Mouse (Mus musculus): ENCODE data around the gene Fem1a. TPM values are rescaled to one million over a fixed set of nuclear protein-coding genes. Genes with fewer than 3 reads are reported as not detected.

Gene Fem1a
- polyA plus RNA-seq, 1 experiment = 9.5 TPM

- Histone ChIP-seq H3K27me3 (replicated peaks) (peaks cover 2% of the 10 kb centered on the region), H3K4me3 (replicated peaks) (no peak within 1 kb of the TSS), H3K36me3 (replicated peaks; ENCODE audit: low read length) (no peaks in the 10 kb centered on the region), H3K9me3 (no peaks in the 10 kb centered on the region), H3K4me1 (peaks cover 35% of the 10 kb centered on the region)
- no peak for TF ChIP-seq GATA1 (IDR thresholded peaks at IDR 0.05; ENCODE audit: borderline replicate concordance, low read length)
- TF ChIP-seq FLI1 (IDR thresholded peaks at IDR 0.05; ENCODE audit: low read length) = no peak
Measured at GRCm38 (mm10) chr17:56300186-56300585, 43.6 kb downstream of the Fem1a start, which contains the start of gene Arrdc5. Gene Arrdc5, minus strand, starts transcription at chr17:56300286.

- Histone ChIP-seq H3K4me3 (replicated peaks) (peak overlapping the region; percentile 59), H3K36me3 (replicated peaks; ENCODE audit: low read length) (peaks cover 20% of the 10 kb centered on the region), H3K4me1 (peaks cover 48% of the 10 kb centered on the region), H3K27me3 (replicated peaks) (peaks cover 2% of the 10 kb centered on the region), H3K9me3 (no peaks in the 10 kb centered on the region)
- TF ChIP-seq GATA1 (IDR thresholded peaks at IDR 0.05; ENCODE audit: borderline replicate concordance, low read length) (no peak), FLI1 (IDR thresholded peaks at IDR 0.05; ENCODE audit: low read length) (no peak)
Measured at GRCm38 (mm10) chr17:56302363-56302996, 45.9 kb downstream of the Fem1a start.

GRCm38 (mm10) chr17:56303160-56303846, 46.7 kb downstream of the Fem1a start, which contains the start of gene Uhrf1:
Gene Uhrf1, plus strand, starts transcription at chr17:56303321.
- TF ChIP-seq FLI1 (IDR thresholded peaks at IDR 0.05; ENCODE audit: low read length) = no peak; the same call in 1 of the 2 replicates
- TF ChIP-seq GATA1 (IDR thresholded peaks at IDR 0.05; ENCODE audit: borderline replicate concordance, low read length) = no peak
- Histone ChIP-seq H3K9me3 (no peaks in the 10 kb centered on the region), H3K4me3 (replicated peaks) (peak within 1 kb of the TSS; percentile 95), H3K36me3 (replicated peaks; ENCODE audit: low read length) (peaks cover 28% of the 10 kb centered on the region), H3K4me1 (peaks cover 57% of the 10 kb centered on the region), H3K27me3 (replicated peaks) (peaks cover 2% of the 10 kb centered on the region)

GRCm38 (mm10) chr17:56303847-56304586, 47.4 kb downstream of the Fem1a start:
- H3K4me3 ChIP-seq (replicated peaks) = peak overlapping the region; percentile 95
- peaks cover 61% of the 10 kb centered on the region for H3K4me1 ChIP-seq
- peaks cover 2% of the 10 kb centered on the region for H3K27me3 ChIP-seq (replicated peaks)
- H3K36me3 ChIP-seq (replicated peaks; ENCODE audit: low read length) = peaks cover 35% of the 10 kb centered on the region
- TF ChIP-seq GATA1 (IDR thresholded peaks at IDR 0.05; ENCODE audit: borderline replicate concordance, low read length) = no peak
- TF ChIP-seq FLI1 (IDR thresholded peaks at IDR 0.05; ENCODE audit: low read length) = peak; percentile 82; the same call in 1 of the 2 replicates
- H3K9me3 ChIP-seq = no peaks in the 10 kb centered on the region

GRCm38 (mm10) chr17:56304718-56305117, 48.1 kb downstream of the Fem1a start:
- Histone ChIP-seq H3K36me3 (replicated peaks; ENCODE audit: low read length) (peaks cover 42% of the 10 kb centered on the region), H3K27me3 (replicated peaks) (peaks cover 2% of the 10 kb centered on the region), H3K9me3 (no peaks in the 10 kb centered on the region), H3K4me3 (replicated peaks) (peak overlapping the region; percentile 95), H3K4me1 (peaks cover 64% of the 10 kb centered on the region)
- TF ChIP-seq FLI1 (IDR thresholded peaks at IDR 0.05; ENCODE audit: low read length) (no peak), GATA1 (IDR thresholded peaks at IDR 0.05; ENCODE audit: borderline replicate concordance, low read length) (no peak)

GRCm38 (mm10) chr17:56305156-56305555, 48.5 kb downstream of the Fem1a start:
- H3K27me3 ChIP-seq (replicated peaks) = peaks cover under 1% of the 10 kb centered on the region
- TF ChIP-seq FLI1 (IDR thresholded peaks at IDR 0.05; ENCODE audit: low read length) (no peak), GATA1 (IDR thresholded peaks at IDR 0.05; ENCODE audit: borderline replicate concordance, low read length) (no peak)
- H3K9me3 ChIP-seq = no peaks in the 10 kb centered on the region
- H3K4me1 ChIP-seq = peaks cover 64% of the 10 kb centered on the region
- H3K36me3 ChIP-seq (replicated peaks; ENCODE audit: low read length) = peaks cover 46% of the 10 kb centered on the region
- peak overlapping the region; percentile 95 for H3K4me3 ChIP-seq (replicated peaks)

DNA sequence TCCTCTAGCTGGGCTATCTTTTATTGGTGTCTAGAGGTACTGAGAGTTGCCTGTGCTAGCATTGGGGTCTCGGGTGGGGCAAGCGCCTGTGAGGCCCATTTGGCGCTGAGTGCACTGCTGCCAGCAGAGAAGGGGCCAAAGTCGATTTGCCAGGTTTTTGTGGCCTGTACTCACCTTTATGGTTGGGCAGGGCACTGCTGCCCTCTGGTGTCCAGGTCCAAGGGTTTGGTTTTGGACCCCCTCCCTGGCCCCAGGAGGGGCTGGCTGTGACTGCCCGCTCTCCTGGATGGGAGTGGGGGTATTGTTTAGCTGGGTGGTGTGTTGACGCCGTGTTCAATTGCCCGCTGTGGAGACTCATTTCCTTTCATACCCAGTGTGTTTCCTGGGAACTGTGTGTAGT, 49.2 kb downstream of the Fem1a start:
- Histone ChIP-seq H3K27me3 (replicated peaks) (no peaks in the 10 kb centered on the region), H3K4me3 (replicated peaks) (no peak overlapping the region), H3K36me3 (replicated peaks; ENCODE audit: low read length) (peaks cover 53% of the 10 kb centered on the region), H3K4me1 (peaks cover 68% of the 10 kb centered on the region), H3K9me3 (no peaks in the 10 kb centered on the region)
- TF ChIP-seq FLI1 (IDR thresholded peaks at IDR 0.05; ENCODE audit: low read length) (no peak), GATA1 (IDR thresholded peaks at IDR 0.05; ENCODE audit: borderline replicate concordance, low read length) (no peak)

- H3K4me3 ChIP-seq (replicated peaks) = no peak overlapping the region
- H3K27me3 ChIP-seq (replicated peaks) = no peaks in the 10 kb centered on the region
- H3K9me3 ChIP-seq = no peaks in the 10 kb centered on the region
- TF ChIP-seq FLI1 (IDR thresholded peaks at IDR 0.05; ENCODE audit: low read length) (no peak), GATA1 (IDR thresholded peaks at IDR 0.05; ENCODE audit: borderline replicate concordance, low read length) (no peak)
- peaks cover 59% of the 10 kb centered on the region for H3K4me1 ChIP-seq
- peaks cover 74% of the 10 kb centered on the region for H3K36me3 ChIP-seq (replicated peaks; ENCODE audit: low read length)
Measured at GRCm38 (mm10) chr17:56308088-56308487, 51.5 kb downstream of the Fem1a start.

DNA sequence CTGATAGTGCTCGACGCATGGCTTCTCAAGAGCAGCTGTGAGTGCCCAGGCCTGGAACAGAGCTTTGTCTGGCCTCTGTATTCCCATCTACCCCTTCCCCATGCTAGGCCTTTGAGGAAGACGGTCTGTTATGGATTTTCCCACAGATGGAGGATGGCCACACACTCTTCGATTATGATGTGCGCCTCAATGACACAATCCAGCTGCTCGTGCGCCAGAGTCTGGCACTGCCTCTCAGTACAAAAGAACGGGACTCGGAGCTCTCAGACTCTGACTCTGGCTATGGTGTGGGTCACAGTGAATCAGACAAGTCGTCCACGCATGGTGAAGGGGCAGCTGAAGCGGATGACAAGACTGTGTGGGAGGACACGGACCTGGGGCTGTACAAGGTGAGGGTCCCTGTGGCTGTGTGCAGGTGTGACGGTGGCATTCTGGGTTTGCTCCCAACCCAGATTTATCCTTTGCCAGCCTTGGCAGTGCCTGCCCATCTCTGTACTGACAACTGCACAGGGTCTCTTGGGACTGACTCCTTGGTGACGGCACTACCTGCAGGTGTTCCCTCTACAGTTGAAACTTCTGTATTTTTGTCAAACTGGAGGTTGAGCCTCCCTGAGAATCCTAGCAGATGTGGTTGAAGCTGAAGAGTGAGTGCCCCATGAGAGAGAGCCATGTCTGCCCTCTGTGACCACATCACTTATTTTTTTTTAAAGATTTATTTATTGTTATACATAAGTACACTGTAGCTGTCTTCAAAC, 52.8 kb downstream of the Fem1a start:
- H3K4me3 ChIP-seq (replicated peaks) = no peak overlapping the region
- no peak for TF ChIP-seq GATA1 (IDR thresholded peaks at IDR 0.05; ENCODE audit: borderline replicate concordance, low read length)
- H3K9me3 ChIP-seq = no peaks in the 10 kb centered on the region
- H3K27me3 ChIP-seq (replicated peaks) = no peaks in the 10 kb centered on the region
- H3K36me3 ChIP-seq (replicated peaks; ENCODE audit: low read length) = peaks cover 87% of the 10 kb centered on the region
- peaks cover 51% of the 10 kb centered on the region for H3K4me1 ChIP-seq

Other genes starting within 250 kb of the Fem1a start
- 115 and 286 TPM in 2 replicates for gene Sh3gl1, start 220.2 kb upstream of the Fem1a start, polyA plus RNA-seq (2012; ENCODE audit: insufficient read depth, low replicate concordance)
- gene Chaf1a, start 216.4 kb upstream of the Fem1a start, polyA plus RNA-seq (2012; ENCODE audit: insufficient read depth, low replicate concordance) = 17.0 and 33.8 TPM in 2 replicates
- gene Ubxn6, start 181.8 kb upstream of the Fem1a start, polyA plus RNA-seq (2012; ENCODE audit: insufficient read depth, low replicate concordance) = 75.0 and 97.7 TPM in 2 replicates
- gene Hdgfl2, start 177.2 kb upstream of the Fem1a start, polyA plus RNA-seq (2012; ENCODE audit: insufficient read depth, low replicate concordance) = 93.5 and 279 TPM in 2 replicates
- not detected in 2 replicates for gene Plin4, start 147.0 kb upstream of the Fem1a start, polyA plus RNA-seq (2012; ENCODE audit: insufficient read depth, low replicate concordance)
- gene Plin5, start 139.2 kb upstream of the Fem1a start, polyA plus RNA-seq (2012; ENCODE audit: insufficient read depth, low replicate concordance) = not detected in 2 replicates
- gene Lrg1, start 134.8 kb upstream of the Fem1a start, polyA plus RNA-seq (2012; ENCODE audit: insufficient read depth, low replicate concordance) = 2.7 TPM in 1 of 2 replicates, not detected in the other
- 19.4 and 37.0 TPM in 2 replicates for gene Sema6b, start 116.5 kb upstream of the Fem1a start, polyA plus RNA-seq (2012; ENCODE audit: insufficient read depth, low replicate concordance)
- 0.94 and 3.0 TPM in 2 replicates for gene Tnfaip8l1, start 94.3 kb upstream of the Fem1a start, polyA plus RNA-seq (2012; ENCODE audit: insufficient read depth, low replicate concordance)
- 13.4 and 39.8 TPM in 2 replicates for gene Mydgf, start 72.9 kb upstream of the Fem1a start, polyA plus RNA-seq (2012; ENCODE audit: insufficient read depth, low replicate concordance)
- gene Dpp9, start 37.9 kb upstream of the Fem1a start, polyA plus RNA-seq (2012; ENCODE audit: insufficient read depth, low replicate concordance) = 55.6 and 60.2 TPM in 2 replicates
- 13.7 and 27.2 TPM in 2 replicates for gene Ticam1, start 20.0 kb downstream of the Fem1a start, polyA plus RNA-seq (2012; ENCODE audit: insufficient read depth, low replicate concordance)
- gene Plin3, start 36.1 kb downstream of the Fem1a start, polyA plus RNA-seq (2012; ENCODE audit: insufficient read depth, low replicate concordance) = 4.6 and 21.3 TPM in 2 replicates
- not detected in 2 replicates for gene Arrdc5, start 43.5 kb downstream of the Fem1a start, polyA plus RNA-seq (2012; ENCODE audit: insufficient read depth, low replicate concordance)
- 12.4 and 22.6 TPM in 2 replicates for gene Uhrf1, start 46.5 kb downstream of the Fem1a start, polyA plus RNA-seq (2012; ENCODE audit: insufficient read depth, low replicate concordance)
- 31.1 and 55.9 TPM in 2 replicates for gene Kdm4b, start 69.3 kb downstream of the Fem1a start, polyA plus RNA-seq (2012; ENCODE audit: insufficient read depth, low replicate concordance)
- gene Ptprs, start 219.7 kb downstream of the Fem1a start, polyA plus RNA-seq (2012; ENCODE audit: insufficient read depth, low replicate concordance) = 24.6 and 26.9 TPM in 2 replicates